Mouse (Mus musculus): ENCODE data around the gene Itih3. TPM values are rescaled to one million over a fixed set of nuclear protein-coding genes. Genes with fewer than 3 reads are reported as not detected.

Gene Itih3
- total RNA-seq, 2 experiments from 2014 or later, result 4.4 to 139 TPM

GRCm38 (mm10) chr14:30865311-30865710, 58.2 kb downstream of the Itih3 start:
- DNase-seq (ENCODE audit: low spot score in 2 of 2), result no peak

GRCm38 (mm10) chr14:30862368-30862767, 61.2 kb downstream of the Itih3 start:
- no peak for DNase-seq (ENCODE audit: low spot score in 2 of 2)

GRCm38 (mm10) chr14:30861421-30862125, 62.0 kb downstream of the Itih3 start:
- no peak for DNase-seq (ENCODE audit: low spot score in 2 of 2)

Other genes starting within 250 kb of the Itih3 start
- gene Sfmbt1, start 208.9 kb downstream of the Itih3 start, total RNA-seq (2021), result 10 to 100 TPM; 29.2 to 30.2 TPM
- gene Tmem110, start 98.2 kb downstream of the Itih3 start, total RNA-seq (2021), result 10 to 100 TPM; 22.2 to 24.4 TPM
- gene Mustn1, start 44.6 kb downstream of the Itih3 start, total RNA-seq (2021), result 10 to 100 TPM in 1 of 2 experiments, 1 to 10 TPM in 1; 3.8 to 12.1 TPM
- gene Itih4, start 37.3 kb downstream of the Itih3 start, total RNA-seq (2021), result 100 to 1,000 TPM in 1 of 2 experiments, 1 to 10 TPM in 1; 4.4 to 173 TPM
- 10 to 100 TPM in 1 of 2 experiments, 1 to 10 TPM in 1; 1.3 to 58.7 TPM for gene Itih1, start 19.5 kb upstream of the Itih3 start, total RNA-seq (2021)
- 10 to 100 TPM; 12.4 to 13.8 TPM for gene Nek4, start 27.6 kb upstream of the Itih3 start, total RNA-seq (2021)
- 10 to 100 TPM; 66.0 to 67.0 TPM for gene Glt8d1, start 77.6 kb upstream of the Itih3 start, total RNA-seq (2021)
- 100 to 1,000 TPM; 232 to 265 TPM for gene Spcs1, start 77.9 kb upstream of the Itih3 start, total RNA-seq (2021)
- gene Pbrm1, start 95.4 kb upstream of the Itih3 start, total RNA-seq (2021), result 10 to 100 TPM; 71.4 to 77.5 TPM
- gene Gnl3, start 95.4 kb upstream of the Itih3 start, total RNA-seq (2021), result 10 to 100 TPM; 85.6 to 98.0 TPM
- 10 to 100 TPM; 62.0 to 76.4 TPM for gene Smim4, start 205.2 kb upstream of the Itih3 start, total RNA-seq (2021)
- gene Nt5dc2, start 207.3 kb upstream of the Itih3 start, total RNA-seq (2021), result 10 to 100 TPM; 82.1 to 84.4 TPM
- gene Stab1, start 244.9 kb upstream of the Itih3 start, total RNA-seq (2021), result 100 to 1,000 TPM in 1 of 2 experiments, 10 to 100 TPM in 1; 94.1 to 101 TPM